Mouse (Mus musculus) erythroblast, adult 5-6 weeks (primary cell): ENCODE data around the gene Esyt1. TPM values are rescaled to one million over a fixed set of nuclear protein-coding genes. Genes with fewer than 3 reads are reported as not detected.
A peak's percentile ranks its signal among the peaks of the same experiment; 100 is the strongest.

Source experiments
- ATAC-seq: replicated peaks from 2 replicates; pipeline ENCODE4 v1.8.0; 2016; ENCODE audit warnings: moderate number of reproducible peaks, mild to moderate bottlenecking, moderate TSS enrichment, inconsistent platforms; ENCODE audit not compliant: poor library complexity, low FRiP score, severe bottlenecking
- total RNA-seq, 2 experiments: library from RNA; stranded (forward) in 1 of 2; stranded (reverse) in 1 of 2; fragments of 150-400 nt in 1 of 2; fragments of 200-764, 138-1000 nt in 1 of 2; gene quantifications; 2 replicates each; pipeline versions ENCODE4 v1.2.3 to v1.2.4; 2015 to 2017; ENCODE audit warnings: low replicate concordance in 2 of 2

Esyt1 gene
- total RNA-seq, 2 experiments from 2014 or later: 15.2 to 27.9 TPM

GRCm38 (mm10) chr10:128544151-128544657 lies 18.5 kb upstream of the Esyt1 start:
- ATAC-seq: no peak

GRCm38 (mm10) chr10:128543100-128543499 lies 17.4 kb upstream of the Esyt1 start:
- no peak for ATAC-seq

GRCm38 (mm10) chr10:128538340-128538870 lies 12.7 kb upstream of the Esyt1 start:
- no peak for ATAC-seq

GRCm38 (mm10) chr10:128536266-128536940 lies 10.7 kb upstream of the Esyt1 start:
- peak; percentile 99 for ATAC-seq

- no peak; the same call in 1 of the 2 replicates for ATAC-seq
Observed at GRCm38 (mm10) chr10:128535624-128536265, 10.1 kb upstream of the Esyt1 start.

GRCm38 (mm10) chr10:128535206-128535605 lies 9.5 kb upstream of the Esyt1 start:
- ATAC-seq: no peak

GRCm38 (mm10) chr10:128526366-128527356 lies 990 bp upstream of the Esyt1 start:
- peak; percentile 41 for ATAC-seq

- peak; percentile 42 for ATAC-seq
Observed at GRCm38 (mm10) chr10:128524732-128525662, 674 bp downstream of the Esyt1 start.

- ATAC-seq: no peak
Observed at GRCm38 (mm10) chr10:128524111-128524731, 1.4 kb downstream of the Esyt1 start.

- ATAC-seq: no peak
Observed at GRCm38 (mm10) chr10:128522351-128522750, 3.3 kb downstream of the Esyt1 start.

- no peak for ATAC-seq
Observed at GRCm38 (mm10) chr10:128520591-128520990, 5.1 kb downstream of the Esyt1 start.

- ATAC-seq: 0 out of 2 replicates have a peak, but pooled peaks have one; percentile 35
Observed at GRCm38 (mm10) chr10:128518833-128519232, 6.8 kb downstream of the Esyt1 start.

- ATAC-seq: 0 out of 2 replicates have a peak, but pooled peaks have one; percentile 41
Observed at GRCm38 (mm10) chr10:128516677-128517076, 9.0 kb downstream of the Esyt1 start.

- no peak for ATAC-seq
Observed at GRCm38 (mm10) chr10:128516029-128516428, 9.6 kb downstream of the Esyt1 start.

- ATAC-seq: 0 out of 2 replicates have a peak, but pooled peaks have one; percentile 55
Observed at GRCm38 (mm10) chr10:128515044-128515443, 10.6 kb downstream of the Esyt1 start.

GRCm38 (mm10) chr10:128511761-128512160 lies 13.9 kb downstream of the Esyt1 start:
- no peak for ATAC-seq

GRCm38 (mm10) chr10:128511189-128511588 lies 14.5 kb downstream of the Esyt1 start:
- ATAC-seq: no peak

- ATAC-seq: no peak
Observed at GRCm38 (mm10) chr10:128510301-128510700, 15.4 kb downstream of the Esyt1 start.
